Mouse (Mus musculus): ENCODE results near the gene Nhlrc1.

GRCm38 (mm10) chr13:47017259-47017658 lies 2.6 kb upstream of the Nhlrc1 start:
- TF ChIP-seq CHD2 (IDR thresholded peaks at IDR 0.05; ENCODE audit: low read depth, low read length) (no peak), ZNF384 (IDR thresholded peaks at IDR 0.05; ENCODE audit: low read depth, low read length) (no peak), HCFC1 (IDR thresholded peaks at IDR 0.05; ENCODE audit: borderline replicate concordance, insufficient read depth, low read length) (no peak), ZC3H11A (IDR thresholded peaks at IDR 0.05; ENCODE audit: borderline replicate concordance, low read depth, low read length) (peak; percentile 77; the same call in 1 of the 2 replicates), MAFK (IDR thresholded peaks at IDR 0.05; ENCODE audit: insufficient read depth, low read depth, low read length) (no peak)

Measured in ES-E14 (cell line).